Mouse (Mus musculus): Measurements from ENCODE around the gene Zdhhc4. TPM values are rescaled to one million over a fixed set of nuclear protein-coding genes. Genes with fewer than 3 reads are reported as not detected.

The Zdhhc4 gene
- total RNA-seq, 4 experiments from 2014 or later: 33.7 to 45.5 (median 37.9) TPM

DNA sequence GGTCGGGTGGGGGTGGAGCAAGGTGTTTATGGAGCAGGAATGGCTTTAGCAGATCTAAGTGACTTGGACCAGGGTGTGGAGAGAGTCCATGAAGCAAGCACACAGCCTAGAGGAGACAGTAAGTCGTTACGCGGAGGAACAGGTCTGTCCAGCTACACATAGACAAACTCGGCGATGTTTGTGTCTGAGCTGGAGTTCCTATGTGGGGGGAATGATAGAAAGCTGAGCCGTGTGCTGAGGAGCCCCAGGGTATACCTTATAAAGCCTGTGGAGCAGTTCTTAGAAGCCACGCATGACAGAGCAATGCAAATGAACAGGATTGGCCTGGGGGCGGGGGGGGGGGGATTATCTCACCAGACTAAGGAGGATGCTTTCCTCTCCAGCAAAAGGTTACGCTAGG lies 49.8 kb downstream of the Zdhhc4 start:
- DNase-seq (ENCODE audit: low spot score in 2 of 2): no peak

DNA sequence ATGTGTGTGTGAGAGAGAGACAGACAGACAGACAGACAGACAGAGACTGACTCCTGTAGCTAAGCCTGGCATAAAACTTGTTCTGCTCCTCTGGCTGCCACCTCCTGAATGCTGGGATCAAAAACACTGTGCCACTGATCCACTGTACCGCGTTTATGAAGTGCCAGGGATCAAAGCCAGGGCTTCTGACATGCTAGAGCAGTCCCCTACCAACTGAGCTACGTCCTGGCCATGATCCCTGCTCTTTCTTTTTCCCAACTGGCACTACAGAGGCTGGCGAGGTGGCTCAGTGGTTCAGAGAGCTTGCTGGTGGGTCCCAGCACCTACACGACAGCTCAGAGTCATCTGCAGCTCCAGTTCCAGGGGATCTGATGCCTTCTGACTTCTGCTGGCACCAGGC lies 53.3 kb downstream of the Zdhhc4 start:
- no peak for DNase-seq (ENCODE audit: low spot score in 2 of 2)

DNA sequence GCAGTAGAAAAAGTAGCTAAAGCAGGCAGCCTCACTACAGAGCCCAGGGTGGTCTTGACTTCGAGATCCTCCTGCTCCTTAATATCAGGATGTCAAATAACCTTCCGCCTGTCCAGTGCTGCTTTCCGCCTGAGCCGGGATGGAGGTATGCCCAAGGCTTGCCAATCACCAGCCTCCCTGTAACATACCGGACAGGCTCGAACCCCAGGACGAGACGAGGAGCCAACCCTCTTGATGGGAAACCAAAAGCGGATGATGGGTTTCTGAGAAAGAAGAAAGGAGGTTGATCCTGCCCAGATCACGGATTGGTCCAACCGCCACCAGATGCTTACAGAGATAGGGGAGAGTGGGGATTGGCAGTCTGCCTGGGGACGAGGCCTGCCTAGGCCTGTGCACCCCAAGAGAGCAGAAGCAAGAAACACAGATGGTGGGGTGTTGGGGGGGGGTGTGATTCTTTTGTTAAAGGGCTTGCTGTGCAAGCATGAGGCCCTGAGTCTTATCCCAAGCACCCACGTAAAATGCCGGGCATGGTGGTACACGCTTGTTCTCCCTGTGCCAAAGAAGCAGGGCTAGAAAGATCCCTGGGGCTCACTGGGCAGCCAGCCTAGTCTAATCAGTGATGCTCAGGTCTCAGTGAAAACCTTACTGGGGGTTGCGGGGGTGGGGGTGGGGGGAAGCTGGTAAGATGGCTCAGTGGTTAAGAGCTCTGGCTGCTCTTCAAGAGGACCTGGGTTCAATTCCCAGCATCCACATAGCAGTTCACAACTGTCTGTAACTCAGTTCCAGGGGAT lies 56.3 kb downstream of the Zdhhc4 start:
- no peak for DNase-seq (ENCODE audit: low spot score in 2 of 2)

DNA sequence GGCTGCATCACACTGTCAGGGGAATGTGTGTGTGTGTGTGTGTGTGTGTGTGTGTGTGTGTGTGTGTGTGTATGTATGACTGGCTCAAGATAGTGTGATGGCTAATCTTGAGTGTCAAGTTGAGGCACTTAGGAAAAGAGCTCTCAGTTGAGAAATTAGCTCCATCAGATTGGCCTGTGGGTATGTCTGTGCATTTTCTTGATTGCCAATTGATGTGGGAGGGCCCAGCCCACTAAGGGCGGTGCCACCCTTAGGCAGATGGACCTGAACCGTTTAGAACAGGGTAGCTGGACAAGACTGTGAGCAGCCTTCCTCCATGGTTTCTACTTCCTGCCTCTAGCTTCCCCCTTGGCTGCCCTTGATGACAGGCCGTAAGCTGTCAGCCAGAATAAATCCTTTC lies 56.9 kb downstream of the Zdhhc4 start:
- no peak for DNase-seq (ENCODE audit: low spot score in 2 of 2)

DNA sequence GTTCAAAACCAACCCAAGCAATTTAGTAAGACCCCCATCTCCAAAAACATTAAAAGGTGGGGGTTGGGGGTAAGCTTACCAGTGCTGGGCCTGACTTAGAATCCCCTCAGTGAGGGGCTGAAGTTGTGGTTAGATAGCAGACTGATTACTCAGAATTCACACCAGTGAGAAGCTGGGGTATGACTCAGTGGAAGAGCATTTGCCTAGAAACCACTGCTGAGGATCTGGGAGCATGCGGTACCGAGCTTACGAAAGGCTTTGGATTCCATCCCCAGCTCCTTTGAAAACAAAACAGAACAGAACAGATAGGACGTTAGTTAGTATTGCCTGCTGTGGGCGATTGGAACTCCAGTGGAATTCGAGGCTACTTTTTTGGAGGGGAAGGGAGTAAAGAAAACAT lies 57.4 kb downstream of the Zdhhc4 start:
- DNase-seq (ENCODE audit: low spot score in 2 of 2): no peak

DNA sequence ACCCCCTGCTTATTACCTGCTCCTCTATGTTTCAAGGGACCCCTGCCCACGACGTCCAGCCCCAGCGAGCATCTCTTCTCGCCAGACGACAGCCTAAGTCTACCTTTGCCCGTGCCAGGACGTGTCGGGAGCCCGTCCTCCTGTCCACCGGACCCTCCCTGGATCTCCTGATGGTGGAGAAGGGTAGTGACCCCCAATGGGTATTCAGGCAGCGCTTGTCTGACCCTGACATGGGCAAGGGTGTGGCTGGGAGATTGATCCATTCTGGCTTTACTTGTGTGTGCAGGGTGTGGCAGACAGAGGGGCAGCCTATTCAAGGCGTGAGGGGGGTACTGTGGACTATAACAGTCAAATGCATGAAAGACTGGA lies 58.9 kb downstream of the Zdhhc4 start:
- no peak for DNase-seq (ENCODE audit: low spot score in 2 of 2)

DNA sequence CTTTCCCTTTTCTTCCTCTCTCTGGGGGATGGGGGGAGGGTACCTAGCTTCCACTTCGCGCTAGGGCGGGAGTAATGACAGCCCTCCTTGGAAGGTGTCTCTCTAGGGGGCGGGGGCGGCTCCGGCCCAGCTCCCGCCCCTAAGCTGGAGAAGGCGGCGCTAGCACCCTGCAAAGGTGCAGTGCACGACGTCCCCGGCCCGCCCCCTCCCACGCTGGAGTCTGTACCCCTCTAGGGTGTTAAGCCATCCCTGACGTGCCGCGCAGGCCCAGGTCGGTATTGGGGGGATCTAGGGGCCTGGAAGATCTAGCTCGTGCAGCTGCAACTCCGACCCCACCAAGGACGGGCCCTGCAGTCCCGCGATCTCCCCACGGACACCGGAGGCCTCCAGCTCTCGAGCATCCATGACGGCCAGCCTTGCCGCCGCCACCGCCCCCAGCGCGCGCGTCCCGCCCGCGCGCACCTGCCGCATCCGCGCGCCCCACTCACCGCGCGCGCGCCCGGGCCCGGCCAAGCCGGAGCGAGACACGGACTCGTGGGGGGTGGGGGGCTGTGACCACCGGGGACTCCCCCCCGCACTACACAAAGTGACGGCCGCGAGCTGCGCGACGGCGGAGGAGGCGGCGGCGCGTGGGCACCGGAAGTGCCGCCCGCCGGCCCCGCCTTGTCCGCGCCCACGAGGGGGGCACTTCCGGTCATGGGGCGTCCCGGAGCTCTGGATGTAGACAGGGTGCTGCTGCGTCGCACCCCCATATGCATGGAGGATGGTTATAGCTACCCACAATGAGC lies 59.5 kb downstream of the Zdhhc4 start, which contains the start of gene Zfp316:
Gene Zfp316 (minus strand): TSS at position 660 of the 788 bp plus-strand sequence.
- DNase-seq (ENCODE audit: low spot score in 2 of 2): peak; percentile 51 to 63

DNA sequence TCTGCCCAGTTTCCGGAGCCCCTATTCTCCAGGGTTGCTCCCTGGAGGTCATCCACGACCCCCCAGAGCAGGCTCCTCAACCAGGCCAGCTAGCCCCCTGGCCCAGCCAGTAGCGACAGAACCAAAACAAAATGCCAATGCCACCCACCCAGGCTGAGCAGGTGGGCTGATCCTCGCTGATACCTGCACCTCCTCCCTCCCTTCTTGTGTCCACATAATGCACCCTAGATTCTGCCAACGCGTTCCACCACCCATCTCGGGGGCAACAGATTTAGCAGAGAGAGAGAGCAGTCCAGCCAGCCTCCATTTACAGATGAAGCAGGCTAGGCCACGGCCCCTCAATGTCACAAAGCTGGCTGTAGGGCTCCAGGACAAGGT lies 60.1 kb downstream of the Zdhhc4 start:
- no peak for DNase-seq (ENCODE audit: low spot score in 2 of 2)

DNA sequence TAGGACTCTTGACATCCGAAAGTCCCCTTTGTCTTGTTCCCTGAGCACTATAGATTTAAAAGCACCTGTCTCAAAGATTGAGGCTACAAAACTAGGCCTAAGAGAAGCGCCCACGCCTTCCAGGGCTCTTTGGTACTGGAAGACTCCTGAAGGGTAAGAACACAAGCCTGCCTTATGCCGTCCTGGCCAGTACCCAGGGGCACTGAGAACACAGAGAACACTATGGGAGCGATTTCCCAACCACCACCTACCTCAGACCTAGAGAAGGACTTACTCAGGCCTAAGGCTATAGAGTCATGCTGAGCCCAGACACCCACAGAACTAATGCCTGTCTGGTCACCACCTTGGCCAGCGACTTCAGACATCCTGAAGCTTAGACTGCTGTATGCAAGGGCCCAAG lies 62.3 kb downstream of the Zdhhc4 start:
- no peak for DNase-seq (ENCODE audit: low spot score in 2 of 2)

Other genes starting within 250 kb of the Zdhhc4 start
- 10 to 100 TPM; 16.3 to 18.1 (median 17.9) TPM for gene Rnf216, start 216.3 kb downstream of the Zdhhc4 start, total RNA-seq (2022)
- gene Olfr718-ps1, start 181.7 kb downstream of the Zdhhc4 start, total RNA-seq (2022): under 1 TPM in 1 of 4 experiments, not detected in 3; 0.07 TPM
- gene Rbak, start 148.5 kb downstream of the Zdhhc4 start, total RNA-seq (2022): 1 to 10 TPM; 2.9 to 3.7 (median 3.4) TPM
- gene Spdye4b, start 148.2 kb downstream of the Zdhhc4 start, total RNA-seq (2022): not detected
- not detected for gene Spdye4a, start 102.4 kb downstream of the Zdhhc4 start, total RNA-seq (2022)
- gene Zfp12, start 94.1 kb downstream of the Zdhhc4 start, total RNA-seq (2022): 1 to 10 TPM; 5.9 to 7.8 (median 7.2) TPM
- gene Zfp316, start 59.2 kb downstream of the Zdhhc4 start, total RNA-seq (2022): 1 to 10 TPM; 3.5 to 4.8 (median 4.4) TPM
- gene Zfp853, start 35.6 kb downstream of the Zdhhc4 start, total RNA-seq (2022): not detected
- gene E130309D02Rik, start 13.9 kb downstream of the Zdhhc4 start, total RNA-seq (2022): 10 to 100 TPM; 10.2 to 12.2 (median 11.2) TPM
- not detected for gene Grid2ip, start 28.1 kb upstream of the Zdhhc4 start, total RNA-seq (2022)
- 10 to 100 TPM; 31.4 to 36.1 (median 32.8) TPM for gene Kdelr2, start 74.6 kb upstream of the Zdhhc4 start, total RNA-seq (2022)
- gene Daglb, start 135.3 kb upstream of the Zdhhc4 start, total RNA-seq (2022): 10 to 100 TPM in 1 of 4 experiments, 1 to 10 TPM in 3; 9.5 to 11.2 (median 9.8) TPM
- 100 to 1,000 TPM; 211 to 247 (median 228) TPM for gene Rac1, start 198.8 kb upstream of the Zdhhc4 start, total RNA-seq (2022)

Measured in gastrocnemius, adult 8-10 months (tissue).